Mouse (Mus musculus) layer of hippocampus, adult 8-10 months (tissue): ENCODE measurements around the gene Washc3. TPM values are rescaled to one million over a fixed set of nuclear protein-coding genes. Genes with fewer than 3 reads are reported as not detected.

ENCODE experiments used
- DNase-seq, 2 experiments: peaks; one replicate each; pipeline ENCODE4 v3.0.0; 2022; ENCODE audit warnings: low spot score in 2 of 2
- total RNA-seq, 4 experiments: library from RNA; stranded (reverse); gene quantifications; 2 replicates each; pipeline ENCODE4 v1.2.4; 2022

The Washc3 gene
- total RNA-seq, 4 experiments from 2014 or later: 25.5 to 28.8 (median 27.3) TPM

GRCm38 (mm10) chr10:88255556-88255955 is 54.7 kb downstream of the Washc3 start:
- DNase-seq: no peak

GRCm38 (mm10) chr10:88260309-88260708 is 59.4 kb downstream of the Washc3 start:
- no peak for DNase-seq

- no peak for DNase-seq
Observed at GRCm38 (mm10) chr10:88261186-88261585, 60.3 kb downstream of the Washc3 start.

GRCm38 (mm10) chr10:88263383-88263782 is 62.5 kb downstream of the Washc3 start:
- no peak for DNase-seq

- DNase-seq: no peak
Observed at GRCm38 (mm10) chr10:88274045-88274444, 73.2 kb downstream of the Washc3 start.

- no peak for DNase-seq
Observed at GRCm38 (mm10) chr10:88281699-88282098, 80.8 kb downstream of the Washc3 start.

- DNase-seq: no peak
Observed at GRCm38 (mm10) chr10:88284343-88284990, 83.6 kb downstream of the Washc3 start.

- no peak for DNase-seq
Observed at GRCm38 (mm10) chr10:88287261-88287660, 86.4 kb downstream of the Washc3 start.

GRCm38 (mm10) chr10:88288061-88288460 is 87.2 kb downstream of the Washc3 start:
- no peak for DNase-seq

GRCm38 (mm10) chr10:88295091-88295490 is 94.2 kb downstream of the Washc3 start:
- no peak for DNase-seq

Other genes with a start within 250 kb of the Washc3 start
- gene Pmch, start 110.0 kb upstream of the Washc3 start, total RNA-seq: 1 to 10 TPM in 1 of 4 experiments, not detected in 3; 1.1 TPM
- gene Parpbp, start 54.2 kb upstream of the Washc3 start, total RNA-seq: 1 to 10 TPM in 2 of 4 experiments, under 1 TPM in 2; 0.70 to 1.3 (median 1.0) TPM
- gene Nup37, start 54.1 kb upstream of the Washc3 start, total RNA-seq: 1 to 10 TPM; 6.6 to 8.5 (median 7.8) TPM
- 1 to 10 TPM; 1.0 to 1.7 (median 1.6) TPM for gene Dram1, start 178.0 kb downstream of the Washc3 start, total RNA-seq
- gene Gnptab, start 178.0 kb downstream of the Washc3 start, total RNA-seq: 10 to 100 TPM; 68.7 to 78.3 (median 75.5) TPM